Mouse (Mus musculus): ENCODE results near the gene Pde10a. TPM values are rescaled to one million over a fixed set of nuclear protein-coding genes. Genes with fewer than 3 reads are reported as not detected.

Pde10a gene
- 0.10 to 1.0 TPM (median 0.43 TPM) in 4 replicates for total RNA-seq (2023; ENCODE audit: inconsistent age)

DNA sequence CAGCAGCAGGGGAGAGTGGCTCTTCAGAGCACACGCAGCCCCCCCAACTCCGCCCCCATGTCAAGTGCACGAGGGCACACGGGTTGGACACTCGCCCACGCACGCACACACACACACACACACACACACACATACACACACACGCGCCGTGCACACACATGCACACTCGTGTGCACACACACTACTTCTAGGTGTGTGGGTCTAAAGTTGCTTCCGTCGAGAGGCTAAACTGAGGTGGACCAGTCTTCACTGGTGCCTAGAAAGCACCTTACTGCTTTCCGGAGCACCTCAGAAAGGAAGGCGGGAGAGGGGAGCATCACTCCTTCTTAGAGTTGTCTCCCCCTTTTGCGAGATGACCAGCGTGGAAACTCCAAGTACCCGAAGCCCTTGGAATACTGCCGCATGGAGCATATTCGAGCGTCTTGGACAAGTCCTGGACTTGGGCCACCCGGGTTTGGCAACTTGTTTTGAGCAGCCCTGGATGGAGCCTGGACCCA lies at the start of gene Pde10a:
TSS of gene Pde10a (plus strand) at position 148 of the 497 bp plus-strand sequence.

GRCm38 (mm10) chr17:8566850-8567249 lies 41.7 kb downstream of the Pde10a start, which contains the start of gene Gm17087:
Gm17087 (minus strand) TSS chr17:8566950.

GRCm38 (mm10) chr17:8988119-8988807 lies 463.1 kb downstream of the Pde10a start, which contains the start of gene 1700010I14Rik:
1700010I14Rik (plus strand) TSS chr17:8988333.

Other genes starting within 250 kb of the Pde10a start
- 48.7 to 57.6 TPM (median 53.6 TPM) in 4 replicates for gene Mpc1, start 242.5 kb upstream of the Pde10a start, total RNA-seq (2023; ENCODE audit: inconsistent age)
- 163 to 176 TPM (median 167 TPM) in 4 replicates for gene Sft2d1, start 214.3 kb upstream of the Pde10a start, total RNA-seq (2023; ENCODE audit: inconsistent age)
- 0.48 to 1.4 TPM (median 1.3 TPM) in 4 replicates for gene Prr18, start 187.9 kb upstream of the Pde10a start, total RNA-seq (2023; ENCODE audit: inconsistent age)
- gene T2, start 169.4 kb upstream of the Pde10a start, total RNA-seq (2023; ENCODE audit: inconsistent age), result not detected in 4 replicates
- gene T, start 90.9 kb upstream of the Pde10a start, total RNA-seq (2023; ENCODE audit: inconsistent age), result not detected in 4 replicates
- not detected in 4 replicates for gene Gm17087, start 41.6 kb downstream of the Pde10a start, total RNA-seq (2023; ENCODE audit: inconsistent age)